Mouse (Mus musculus) cerebellum, adult 2 months (tissue): ENCODE measurements at regions not wholly inside any gene's neighbourhood (a gene's known extent, or its start where the extent isn't known, plus 50 kb on each side); places are given as distances from the start of the nearest gene placed in this dataset.
"Not testable (repeated sequence)": the region's sequence is repeated elsewhere in the genome, so short reads cannot be mapped to it uniquely, and the experiment has no call there.

Experiments used
- DNase-seq, 2 experiments: peaks; one replicate each; pipeline ENCODE4 v3.0.0; 2021
- H3K27ac ChIP-seq: fragments of 200-500 bp; 2 replicates; pipeline ENCODE4 v1.5.1; 2012; ENCODE audit warnings: low read length, control low read depth, inconsistent platforms; ENCODE audit not compliant: insufficient read depth
- H3K27me3 ChIP-seq: fragments of 200-500 bp; 2 replicates; pipeline ENCODE4 v1.6.1; 2012; ENCODE audit warnings: inconsistent platforms, mild to moderate bottlenecking, low read length, moderate library complexity; ENCODE audit not compliant: control insufficient read depth, insufficient read depth
- H3K4me1 ChIP-seq: fragments of 200-500 bp; 2 replicates; pipeline ENCODE4 v1.6.1; 2011; ENCODE audit warnings: low read length; ENCODE audit not compliant: control insufficient read depth, insufficient read depth
- H3K4me3 ChIP-seq: fragments of 200-500 bp; replicated peaks from 2 replicates; pipeline ENCODE3; 2011; ENCODE audit warnings: mild to moderate bottlenecking, low read depth, low read length, control low read depth; ENCODE audit not compliant: insufficient read depth
- CTCF ChIP-seq: fragments of 200-500 bp; IDR thresholded peaks from 2 replicates; pipeline ENCODE4 v1.5.1; 2011; ENCODE audit warnings: low read depth, mild to moderate bottlenecking, control low read depth, low read length, moderate library complexity, borderline replicate concordance; ENCODE audit not compliant: insufficient read depth
- POLR2A ChIP-seq: fragments of 200-500 bp; IDR thresholded peaks from 2 replicates; pipeline ENCODE4 v1.6.1; 2011; ENCODE audit warnings: low read length, control low read depth, borderline replicate concordance; ENCODE audit not compliant: insufficient read depth
- WGBS: fragments of 180-500 bp; shearing (Covaris S2); methylation state at CpG from one replicate; pipeline ENCODE4 v1.1.7; 2018; 5-methylcytosine and 5-hydroxymethylcytosine counted together

DNA sequence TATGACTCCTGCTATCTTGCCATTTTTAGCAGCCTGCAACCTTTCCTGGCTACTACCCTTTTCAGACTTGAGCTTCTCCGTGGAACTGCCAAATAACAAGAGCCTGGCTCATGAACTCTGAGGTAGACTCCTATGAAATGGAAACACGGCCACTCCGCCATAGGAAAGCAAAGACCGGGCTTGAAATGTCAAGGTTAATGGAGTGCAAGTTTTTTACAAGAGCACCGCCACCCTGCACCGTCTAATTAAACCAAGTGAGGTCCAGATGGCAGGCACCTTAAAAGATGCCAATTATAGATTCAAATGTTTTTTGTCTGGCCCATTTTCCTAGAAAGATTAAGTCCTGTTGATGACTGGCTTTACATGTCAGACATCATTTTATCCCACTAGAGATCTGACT lies 818.0 kb upstream of the Sox9 start:
- Histone ChIP-seq H3K4me3 (no peak overlapping the region), H3K4me1 (no peaks in the 10 kb centered on the region), H3K27me3 (no peaks in the 10 kb centered on the region), H3K27ac (no peak overlapping the region)
- peak in 1 of 2 experiments; percentile 1 for DNase-seq
- no peak for TF ChIP-seq POLR2A
- no peak for TF ChIP-seq CTCF
- WGBS: 10% methylated on average over 6 of the region's 6 CpGs

DNA sequence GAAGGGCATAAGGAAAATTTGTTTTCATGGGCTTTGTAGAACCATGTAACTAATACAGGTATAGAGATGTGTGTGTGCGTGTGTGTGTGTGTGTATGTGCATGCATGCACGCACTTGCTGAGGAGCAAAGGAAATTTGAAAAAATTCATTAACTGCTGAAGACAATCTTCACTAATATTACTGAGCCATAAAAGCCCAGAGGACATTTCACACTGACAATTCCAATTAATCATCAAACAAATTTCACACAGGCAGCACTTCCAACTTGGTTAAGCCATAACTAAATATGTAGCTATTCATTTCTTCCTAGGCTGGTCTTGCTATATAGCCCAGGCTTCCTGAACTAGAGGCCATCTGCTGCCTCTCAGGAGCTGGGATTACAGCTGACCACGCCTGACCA lies 815.6 kb upstream of the Sox9 start:
- Histone ChIP-seq H3K4me3 (no peak overlapping the region), H3K27me3 (no peaks in the 10 kb centered on the region), H3K27ac (no peak overlapping the region), H3K4me1 (no peaks in the 10 kb centered on the region)
- no peak for TF ChIP-seq CTCF
- TF ChIP-seq POLR2A: no peak
- WGBS: 69% methylated on average over 3 of the region's 3 CpGs
- DNase-seq: no peak

DNA sequence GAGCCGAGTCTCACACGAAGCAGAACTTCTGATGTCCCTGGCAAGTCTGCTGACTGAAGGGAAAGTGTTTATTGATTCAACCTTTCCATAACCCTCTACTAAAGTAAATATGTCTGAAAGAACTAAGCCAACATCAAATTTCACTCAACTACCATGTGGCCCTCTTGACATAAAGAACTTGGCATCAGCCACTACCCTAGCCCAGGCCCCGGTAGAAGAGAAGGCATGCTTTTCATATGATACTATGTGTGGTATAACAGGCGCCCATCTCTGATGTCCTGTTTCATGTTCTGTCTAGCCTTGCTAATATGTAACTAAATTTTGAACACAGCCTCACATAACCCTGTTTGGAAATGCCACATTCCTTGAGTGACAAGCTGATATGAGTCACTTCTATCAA lies 811.0 kb upstream of the Sox9 start:
- H3K4me3 ChIP-seq: no peak overlapping the region
- no peak for TF ChIP-seq POLR2A
- TF ChIP-seq CTCF: no peak
- no peaks in the 10 kb centered on the region for H3K4me1 ChIP-seq
- WGBS: 89% methylated on average over 4 of the region's 4 CpGs
- DNase-seq: no peak
- H3K27ac ChIP-seq: no peak overlapping the region
- no peaks in the 10 kb centered on the region for H3K27me3 ChIP-seq

DNA sequence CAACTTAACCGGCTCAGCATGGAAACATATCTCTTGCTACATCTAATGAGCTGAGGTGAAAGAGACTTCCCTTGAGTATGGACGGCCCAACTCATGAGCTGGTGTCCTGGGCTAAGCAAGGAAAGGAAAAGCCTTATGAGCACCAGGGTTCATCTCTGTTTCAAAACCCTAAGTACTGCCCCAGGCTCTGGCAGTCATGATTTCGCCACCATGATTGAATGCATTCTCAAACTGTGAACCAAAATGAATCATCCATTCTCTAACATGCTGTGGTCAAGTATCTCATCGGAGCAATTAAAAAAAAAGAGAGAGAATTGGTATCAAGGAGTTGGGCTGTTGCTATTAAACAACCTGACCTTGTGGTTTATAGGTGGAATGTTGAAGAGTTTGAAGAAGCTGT lies 803.4 kb upstream of the Sox9 start:
- no peak overlapping the region for H3K4me3 ChIP-seq
- H3K4me1 ChIP-seq: no peaks in the 10 kb centered on the region
- no peaks in the 10 kb centered on the region for H3K27me3 ChIP-seq
- no peak for TF ChIP-seq POLR2A
- TF ChIP-seq CTCF: no peak
- WGBS: 94% methylated on average over 4 of the region's 4 CpGs
- no peak for DNase-seq
- H3K27ac ChIP-seq: no peak overlapping the region

DNA sequence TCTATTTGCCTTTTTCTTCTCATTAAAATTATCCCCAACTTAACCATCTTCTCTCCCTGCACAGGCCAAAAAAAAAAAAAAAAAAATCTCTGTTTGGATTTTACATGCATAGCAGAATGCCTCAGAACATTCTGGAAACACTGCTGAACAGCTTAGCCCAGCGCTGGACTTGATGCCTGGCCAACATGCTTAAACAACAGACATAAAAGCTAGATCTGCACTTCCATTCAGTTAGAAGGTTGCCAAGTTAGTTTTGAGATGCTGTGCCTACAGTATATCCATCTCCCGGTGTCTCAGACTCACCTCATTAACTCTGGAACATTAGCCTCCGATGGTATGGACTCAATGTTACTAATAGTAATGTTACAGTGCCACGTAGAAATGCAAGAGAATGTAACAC lies 785.6 kb upstream of the Sox9 start:
- no peak for DNase-seq
- TF ChIP-seq POLR2A: no peak
- TF ChIP-seq CTCF: no peak
- Histone ChIP-seq H3K27me3 (no peaks in the 10 kb centered on the region), H3K4me3 (no peak overlapping the region), H3K4me1 (no peaks in the 10 kb centered on the region), H3K27ac (no peak overlapping the region)
- 48% methylated on average over 4 of the region's 4 CpGs for WGBS

DNA sequence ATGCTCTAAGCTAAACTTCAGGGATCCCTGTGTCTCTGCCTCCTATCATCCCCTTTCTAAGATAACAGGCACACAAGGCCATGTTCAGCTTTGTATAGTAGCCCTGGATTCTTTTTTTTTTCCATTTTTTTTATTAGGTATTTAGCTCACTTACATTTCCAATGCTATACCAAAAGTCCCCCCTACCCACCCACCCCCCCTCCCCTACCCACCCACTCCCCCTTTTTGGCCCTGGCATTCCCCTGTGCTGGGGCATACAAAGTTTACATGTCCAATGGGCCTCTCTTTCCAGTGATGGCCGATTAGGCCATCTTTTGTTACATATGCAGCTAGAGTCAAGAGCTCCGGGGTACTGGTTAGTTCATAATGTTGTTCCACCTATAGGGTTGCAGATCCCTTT lies 771.2 kb upstream of the Sox9 start:
- not testable (repeated sequence) for DNase-seq

DNA sequence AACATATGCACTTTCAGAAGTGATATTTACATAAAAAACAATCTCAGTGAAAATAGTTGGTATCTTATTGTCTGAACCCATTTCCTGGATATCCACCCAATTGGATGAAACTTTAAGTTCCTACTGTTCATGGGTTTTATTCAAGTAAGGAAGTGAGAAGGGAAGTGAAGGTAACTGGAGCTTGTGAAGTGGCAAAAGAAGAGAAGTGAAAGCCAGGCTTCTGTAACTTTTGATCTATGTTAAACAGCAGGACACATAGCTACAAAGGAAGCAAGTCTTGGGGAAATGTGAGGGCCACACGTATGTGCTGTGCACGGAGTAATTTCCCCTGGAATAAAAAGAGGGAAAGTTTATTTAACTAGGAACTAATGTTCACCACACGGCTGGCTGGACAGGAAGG lies 764.1 kb upstream of the Sox9 start:
- 92% methylated on average over 3 of the region's 3 CpGs for WGBS
- no peak overlapping the region for H3K27ac ChIP-seq
- no peaks in the 10 kb centered on the region for H3K27me3 ChIP-seq
- no peak for DNase-seq
- TF ChIP-seq POLR2A (no peak), CTCF (no peak)
- no peak overlapping the region for H3K4me3 ChIP-seq
- no peaks in the 10 kb centered on the region for H3K4me1 ChIP-seq

More for the DNA sequence above, 771.2 kb upstream of the Sox9 start:
- H3K27ac ChIP-seq, H3K4me1 ChIP-seq, H3K4me3 ChIP-seq, H3K27me3 ChIP-seq: not testable (repeated sequence)
- WGBS: 80% methylated on average over 2 of the region's 2 CpGs

DNA sequence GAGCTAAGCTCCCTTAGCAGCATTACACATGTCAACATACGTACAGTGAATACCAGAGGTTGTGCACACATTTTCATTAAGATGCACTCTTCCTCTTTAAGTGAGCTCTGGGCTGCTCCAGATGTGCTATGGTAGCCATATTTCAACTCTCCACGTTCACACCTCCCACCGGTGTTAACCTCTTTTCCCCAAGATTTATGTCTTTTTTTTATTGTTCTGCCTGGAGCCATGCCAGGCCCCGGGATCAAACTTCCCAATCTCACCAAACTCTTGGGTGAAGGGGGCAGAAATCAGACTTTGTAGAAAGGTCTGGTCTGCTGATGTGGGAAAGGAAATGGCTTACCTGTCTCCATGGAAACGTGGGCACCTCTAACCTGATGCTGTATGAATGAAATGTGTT lies 754.0 kb upstream of the Sox9 start:
- Histone ChIP-seq H3K27me3 (no peaks in the 10 kb centered on the region), H3K4me3 (no peak overlapping the region), H3K27ac (no peak overlapping the region), H3K4me1 (no peaks in the 10 kb centered on the region)
- no peak for DNase-seq
- no peak for TF ChIP-seq CTCF
- TF ChIP-seq POLR2A: no peak
- WGBS: 79% methylated on average over 5 of the region's 5 CpGs

DNA sequence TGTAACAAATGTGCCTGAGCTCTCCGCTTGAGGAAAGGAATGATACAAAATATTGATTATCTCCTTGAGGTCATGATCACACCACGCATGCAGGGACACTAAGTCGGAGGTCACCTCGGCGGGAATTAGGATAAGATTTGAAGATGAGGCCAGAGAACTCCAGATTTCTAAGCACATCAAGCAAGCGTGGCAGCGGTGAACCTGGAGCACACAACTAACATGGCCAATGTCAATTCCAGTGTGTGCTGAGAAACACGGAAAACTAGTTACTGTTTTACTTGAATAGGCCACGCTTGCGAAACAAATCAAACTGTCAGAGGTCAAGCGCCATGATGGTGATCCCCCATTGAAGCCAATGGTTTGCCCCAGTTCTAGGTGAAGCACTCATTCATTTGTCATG lies 743.3 kb upstream of the Sox9 start:
- Histone ChIP-seq H3K4me3 (no peak overlapping the region), H3K27ac (no peak overlapping the region), H3K27me3 (no peaks in the 10 kb centered on the region), H3K4me1 (no peaks in the 10 kb centered on the region)
- TF ChIP-seq POLR2A (no peak), CTCF (no peak)
- 95% methylated on average over 11 of the region's 11 CpGs for WGBS
- DNase-seq: no peak
